Mouse (Mus musculus): ENCODE measurements around the gene Mthfr. TPM values are rescaled to one million over a fixed set of nuclear protein-coding genes. Genes with fewer than 3 reads are reported as not detected.
A peak's percentile ranks its signal among the peaks of the same experiment; 100 is the strongest.

Mthfr gene
- polyA plus RNA-seq, 1 experiment from 2014 or later = 22.4 TPM

GRCm38 (mm10) chr4:148101801-148102527, 63.1 kb downstream of the Mthfr start:
- H3K9ac ChIP-seq = peak overlapping the region; percentile 55

GRCm38 (mm10) chr4:148104146-148104545, 65.3 kb downstream of the Mthfr start:
- H3K27ac ChIP-seq = no peak overlapping the region
- 74% methylated on average over 3 of the region's 3 CpGs for WGBS
- peaks cover 8% of the 10 kb centered on the region for H3K27me3 ChIP-seq
- no peak overlapping the region for H3K9ac ChIP-seq
- ATAC-seq (ENCODE audit: insufficient number of reproducible peaks, insufficient read depth, low FRiP score, low TSS enrichment, low read depth) = no peak
- H3K9me3 ChIP-seq = no peaks in the 10 kb centered on the region
- H3K4me2 ChIP-seq = no peak overlapping the region
- H3K4me1 ChIP-seq = peaks cover 12% of the 10 kb centered on the region
- no peaks in the 10 kb centered on the region for H3K36me3 ChIP-seq
- H3K4me3 ChIP-seq = no peak overlapping the region

More at GRCm38 (mm10) chr4:148101801-148102527, 63.1 kb downstream of the Mthfr start:
- ATAC-seq (ENCODE audit: insufficient number of reproducible peaks, insufficient read depth, low FRiP score, low TSS enrichment, low read depth) = peak; percentile 81; the same call in 1 of the 2 replicates
- H3K4me3 ChIP-seq = peak overlapping the region; percentile 27
- H3K4me2 ChIP-seq = peak overlapping the region; percentile 57
- no peaks in the 10 kb centered on the region for H3K36me3 ChIP-seq
- no peaks in the 10 kb centered on the region for H3K9me3 ChIP-seq
- peaks cover 12% of the 10 kb centered on the region for H3K4me1 ChIP-seq
- 16% methylated on average over 29 of the region's 29 CpGs for WGBS
- no peak overlapping the region for H3K27ac ChIP-seq
- H3K27me3 ChIP-seq = peaks cover 8% of the 10 kb centered on the region

- Histone ChIP-seq H3K4me2 (no peak overlapping the region), H3K9ac (no peak overlapping the region), H3K27ac (no peak overlapping the region), H3K9me3 (no peaks in the 10 kb centered on the region), H3K4me3 (no peak overlapping the region), H3K27me3 (no peaks in the 10 kb centered on the region), H3K4me1 (no peaks in the 10 kb centered on the region), H3K36me3 (no peaks in the 10 kb centered on the region)
- WGBS = 69% methylated on average over 22 of the region's 22 CpGs
- ATAC-seq (ENCODE audit: insufficient number of reproducible peaks, insufficient read depth, low FRiP score, low TSS enrichment, low read depth) = no peak
These were observed 68.9 kb downstream of the Mthfr start for GRCm38 (mm10) chr4:148107621-148108291.

- WGBS = 67% methylated on average over 7 of the region's 7 CpGs
- Histone ChIP-seq H3K4me2 (no peak overlapping the region), H3K27me3 (no peaks in the 10 kb centered on the region), H3K36me3 (no peaks in the 10 kb centered on the region), H3K9ac (no peak overlapping the region), H3K4me1 (no peaks in the 10 kb centered on the region), H3K27ac (no peak overlapping the region), H3K9me3 (no peaks in the 10 kb centered on the region), H3K4me3 (no peak overlapping the region)
- no peak for ATAC-seq (ENCODE audit: insufficient number of reproducible peaks, insufficient read depth, low FRiP score, low TSS enrichment, low read depth)
These were observed 69.8 kb downstream of the Mthfr start for GRCm38 (mm10) chr4:148108565-148109100.

Other genes with a start within 250 kb of the Mthfr start
- gene Zfp984, start 229.3 kb upstream of the Mthfr start, polyA plus RNA-seq (2015; fragmentation: Nextera tagmentation; extraction: Ambion mirVana) = 7.6 TPM in 2 replicates
- gene Zfp933, start 190.7 kb upstream of the Mthfr start, polyA plus RNA-seq (2015; fragmentation: Nextera tagmentation; extraction: Ambion mirVana) = 7.9 and 8.6 TPM in 2 replicates
- 46.1 and 51.3 TPM in 2 replicates for gene Miip, start 170.3 kb upstream of the Mthfr start, polyA plus RNA-seq (2015; fragmentation: Nextera tagmentation; extraction: Ambion mirVana)
- 13.8 and 14.9 TPM in 2 replicates for gene Fv1, start 170.1 kb upstream of the Mthfr start, polyA plus RNA-seq (2015; fragmentation: Nextera tagmentation; extraction: Ambion mirVana)
- gene Mfn2, start 134.4 kb upstream of the Mthfr start, polyA plus RNA-seq (2015; fragmentation: Nextera tagmentation; extraction: Ambion mirVana) = 34.3 and 34.6 TPM in 2 replicates
- 68.6 and 76.3 TPM in 2 replicates for gene Plod1, start 102.3 kb upstream of the Mthfr start, polyA plus RNA-seq (2015; fragmentation: Nextera tagmentation; extraction: Ambion mirVana)
- gene 2510039O18Rik, start 98.2 kb upstream of the Mthfr start, polyA plus RNA-seq (2015; fragmentation: Nextera tagmentation; extraction: Ambion mirVana) = 14.3 and 17.7 TPM in 2 replicates
- 0.28 and 0.95 TPM in 2 replicates for gene Nppb, start 53.3 kb upstream of the Mthfr start, polyA plus RNA-seq (2015; fragmentation: Nextera tagmentation; extraction: Ambion mirVana)
- 0.25 and 10.7 TPM in 2 replicates for gene Nppa, start 38.4 kb upstream of the Mthfr start, polyA plus RNA-seq (2015; fragmentation: Nextera tagmentation; extraction: Ambion mirVana)
- gene Clcn6, start 256 bp upstream of the Mthfr start, polyA plus RNA-seq (2015; fragmentation: Nextera tagmentation; extraction: Ambion mirVana) = 8.7 and 8.8 TPM in 2 replicates
- gene Agtrap, start 49.0 kb downstream of the Mthfr start, polyA plus RNA-seq (2015; fragmentation: Nextera tagmentation; extraction: Ambion mirVana) = 9.7 and 10.1 TPM in 2 replicates
- 70.6 and 76.3 TPM in 2 replicates for gene Mad2l2, start 91.3 kb downstream of the Mthfr start, polyA plus RNA-seq (2015; fragmentation: Nextera tagmentation; extraction: Ambion mirVana)
- 0.78 and 1.1 TPM in 2 replicates for gene Draxin, start 91.6 kb downstream of the Mthfr start, polyA plus RNA-seq (2015; fragmentation: Nextera tagmentation; extraction: Ambion mirVana)
- 14.9 and 15.1 TPM in 2 replicates for gene Fbxo6, start 113.1 kb downstream of the Mthfr start, polyA plus RNA-seq (2015; fragmentation: Nextera tagmentation; extraction: Ambion mirVana)
- gene Fbxo44, start 121.4 kb downstream of the Mthfr start, polyA plus RNA-seq (2015; fragmentation: Nextera tagmentation; extraction: Ambion mirVana) = 13.5 TPM in 2 replicates
- gene Fbxo2, start 121.5 kb downstream of the Mthfr start, polyA plus RNA-seq (2015; fragmentation: Nextera tagmentation; extraction: Ambion mirVana) = 3.1 and 3.4 TPM in 2 replicates
- 0.35 and 0.39 TPM in 2 replicates for gene Disp3, start 248.9 kb downstream of the Mthfr start, polyA plus RNA-seq (2015; fragmentation: Nextera tagmentation; extraction: Ambion mirVana)

Measured in embryonic facial prominence, embryonic 13.5 days (tissue).